Mouse (Mus musculus) erythroblast, embryonic 14.5 days (primary cell): ENCODE measurements around the gene Dbn1. TPM values are rescaled to one million over a fixed set of nuclear protein-coding genes. Genes with fewer than 3 reads are reported as not detected.
A peak's percentile ranks its signal among the peaks of the same experiment; 100 is the strongest.

Source experiments
- H3K27me3 ChIP-seq: 2 replicates; pipeline ENCODE4 v1.6.1; 2012; ENCODE audit warnings: inconsistent platforms; ENCODE audit not compliant: control insufficient read depth
- H3K36me3 ChIP-seq: 2 replicates; pipeline ENCODE4 v1.6.1; 2012; ENCODE audit warnings: mild to moderate bottlenecking, inconsistent platforms; ENCODE audit not compliant: control insufficient read depth
- H3K4me1 ChIP-seq: 2 replicates; pipeline ENCODE4 v1.6.1; 2012; ENCODE audit warnings: inconsistent platforms; ENCODE audit not compliant: control insufficient read depth
- H3K4me3 ChIP-seq: replicated peaks from 2 replicates; pipeline ENCODE3; 2012; ENCODE audit warnings: moderate library complexity, mild to moderate bottlenecking, inconsistent platforms
- H3K9me3 ChIP-seq: 2 replicates; pipeline ENCODE4 v1.6.1; 2012; ENCODE audit warnings: low read length, inconsistent platforms, mixed read lengths; ENCODE audit not compliant: control insufficient read depth
- GATA1 ChIP-seq: IDR thresholded peaks from 2 replicates; pipeline ENCODE4 v1.6.1; 2012; ENCODE audit warnings: low read length, inconsistent platforms, mixed read lengths
- TAL1 ChIP-seq: IDR thresholded peaks from 3 replicates; pipeline ENCODE4 v1.6.1; 2012; ENCODE audit warnings: low read length, inconsistent platforms, mixed read lengths
- polyA plus RNA-seq: library from polyadenylated mRNA; stranded (reverse); fragments of >175 nt; gene quantifications from 2 replicates; pipeline ENCODE4 v1.2.3, GENCODE M21; 2012

Gene Dbn1
- polyA plus RNA-seq, 1 experiment: 0.06 TPM

DNA sequence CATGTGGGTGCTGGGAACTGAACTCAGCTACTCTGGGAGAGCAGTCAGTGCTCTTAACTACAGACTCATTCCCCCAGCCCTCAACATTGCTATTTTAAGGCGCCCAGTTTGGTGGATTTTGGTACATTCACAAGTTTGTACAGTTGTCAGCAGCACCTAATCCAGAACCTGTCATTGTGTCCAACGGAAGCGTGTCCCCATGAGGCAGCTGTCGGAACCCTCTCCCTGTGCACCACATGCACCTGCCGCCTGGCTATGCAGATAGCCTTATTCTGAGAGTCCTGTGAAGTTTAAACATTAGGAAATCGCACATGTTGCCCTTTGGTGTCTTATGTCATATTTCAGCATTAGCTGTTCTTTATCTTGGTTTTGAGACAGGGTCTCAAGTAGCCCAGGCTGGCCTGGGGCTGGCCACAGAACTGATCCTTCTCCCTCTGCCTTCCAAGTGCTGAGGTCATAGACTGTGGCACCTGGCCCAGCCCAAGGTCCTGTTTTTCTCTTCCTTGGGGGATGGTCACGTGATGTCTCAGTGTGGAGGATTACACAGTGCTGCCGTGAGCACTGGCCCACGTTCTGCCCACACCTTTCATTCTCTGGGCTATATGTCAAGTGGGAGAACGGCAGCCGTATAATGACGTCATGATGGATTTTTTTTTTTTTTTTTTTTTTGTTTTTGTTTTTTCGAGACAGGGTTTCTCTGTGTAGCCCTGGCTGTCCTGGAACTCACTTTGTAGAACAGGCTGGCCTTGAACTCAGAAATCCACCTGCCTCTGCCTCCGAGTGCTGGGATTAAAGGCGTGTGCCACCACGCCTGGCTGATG lies 38.0 kb upstream of the Dbn1 start:
- Histone ChIP-seq H3K4me3 (no peak overlapping the region), H3K36me3 (peaks cover 19% of the 10 kb centered on the region), H3K9me3 (no peaks in the 10 kb centered on the region), H3K4me1 (peaks cover 29% of the 10 kb centered on the region), H3K27me3 (no peaks in the 10 kb centered on the region)
- TF ChIP-seq GATA1 (no peak), TAL1 (no peak)

- H3K4me3 ChIP-seq: no peak overlapping the region
- peaks cover 7% of the 10 kb centered on the region for H3K27me3 ChIP-seq
- peaks cover under 1% of the 10 kb centered on the region for H3K36me3 ChIP-seq
- H3K9me3 ChIP-seq: peaks cover 5% of the 10 kb centered on the region; the same call in 1 of the 2 replicates
- H3K4me1 ChIP-seq: peaks cover 20% of the 10 kb centered on the region
- TF ChIP-seq TAL1: no peak
- TF ChIP-seq GATA1: no peak
These were observed 36.2 kb upstream of the Dbn1 start for GRCm38 (mm10) chr13:55523951-55524600.

DNA sequence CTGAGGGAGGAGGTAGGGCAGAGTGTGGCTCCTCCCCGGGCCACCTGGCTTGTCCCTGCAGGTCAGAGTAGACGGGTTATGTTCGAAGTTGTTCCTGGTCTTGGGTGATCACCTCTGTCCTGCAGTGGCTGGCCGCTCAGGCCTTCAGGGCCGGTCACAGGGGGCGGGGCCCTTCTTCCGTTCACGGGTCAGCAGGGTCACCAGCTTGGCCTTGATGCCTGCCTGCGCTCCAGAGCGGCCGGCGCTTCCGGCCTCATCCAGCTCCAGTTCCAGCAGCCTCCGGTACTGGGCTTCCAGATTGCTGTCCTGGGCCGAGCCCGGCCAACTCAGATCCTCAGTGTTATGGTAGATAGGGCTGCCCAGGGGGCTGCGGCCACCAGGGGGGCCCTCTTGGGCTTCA lies 35.4 kb upstream of the Dbn1 start:
- peaks cover 12% of the 10 kb centered on the region for H3K4me1 ChIP-seq
- H3K4me3 ChIP-seq: no peak overlapping the region
- H3K9me3 ChIP-seq: peaks cover 5% of the 10 kb centered on the region; the same call in 1 of the 2 replicates
- no peaks in the 10 kb centered on the region for H3K36me3 ChIP-seq
- H3K27me3 ChIP-seq: peaks cover 7% of the 10 kb centered on the region
- TF ChIP-seq GATA1 (no peak), TAL1 (no peak)

DNA sequence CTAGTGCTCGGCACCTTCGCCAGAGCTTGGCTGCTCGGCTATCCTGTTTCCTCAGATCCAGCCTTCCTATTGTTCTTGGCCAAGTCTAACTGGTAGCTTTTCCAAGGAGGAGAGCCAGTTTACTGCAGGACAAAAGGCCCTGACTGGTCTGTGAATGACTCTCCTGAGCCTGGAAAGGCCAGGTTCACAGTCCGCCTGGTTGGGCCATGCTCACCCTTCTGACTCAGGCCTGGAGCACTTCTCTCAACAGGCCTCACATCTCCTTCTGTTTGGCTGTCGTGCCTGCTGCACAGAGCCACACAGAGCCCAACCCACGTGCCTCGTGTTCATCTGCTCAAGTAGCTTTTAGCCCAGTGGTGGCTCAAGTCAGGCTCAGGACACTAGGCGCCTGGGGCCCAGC lies 34.8 kb upstream of the Dbn1 start:
- Histone ChIP-seq H3K4me1 (peaks cover 7% of the 10 kb centered on the region), H3K36me3 (no peaks in the 10 kb centered on the region), H3K9me3 (peaks cover 5% of the 10 kb centered on the region; the same call in 1 of the 2 replicates), H3K4me3 (no peak overlapping the region), H3K27me3 (peaks cover 9% of the 10 kb centered on the region)
- no peak for TF ChIP-seq TAL1
- TF ChIP-seq GATA1: no peak

GRCm38 (mm10) chr13:55519606-55520005 lies 31.7 kb upstream of the Dbn1 start:
- peaks cover 13% of the 10 kb centered on the region for H3K27me3 ChIP-seq
- H3K4me1 ChIP-seq: no peaks in the 10 kb centered on the region
- no peak overlapping the region for H3K4me3 ChIP-seq
- TF ChIP-seq GATA1 (no peak), TAL1 (no peak)
- H3K36me3 ChIP-seq: no peaks in the 10 kb centered on the region
- peaks cover 5% of the 10 kb centered on the region; the same call in 1 of the 2 replicates for H3K9me3 ChIP-seq

GRCm38 (mm10) chr13:55516955-55517354 lies 29.0 kb upstream of the Dbn1 start:
- H3K4me1 ChIP-seq: peaks cover 21% of the 10 kb centered on the region
- H3K9me3 ChIP-seq: peaks cover 5% of the 10 kb centered on the region; the same call in 1 of the 2 replicates
- peaks cover 26% of the 10 kb centered on the region for H3K27me3 ChIP-seq
- no peak for TF ChIP-seq TAL1
- no peak for TF ChIP-seq GATA1
- H3K4me3 ChIP-seq: no peak overlapping the region
- H3K36me3 ChIP-seq: no peaks in the 10 kb centered on the region

- H3K4me1 ChIP-seq: peaks cover 39% of the 10 kb centered on the region
- peak overlapping the region; percentile 81 for H3K4me3 ChIP-seq
- H3K36me3 ChIP-seq: peaks cover 2% of the 10 kb centered on the region; the same call in 1 of the 2 replicates
- no peaks in the 10 kb centered on the region for H3K9me3 ChIP-seq
- H3K27me3 ChIP-seq: peaks cover 19% of the 10 kb centered on the region
- TF ChIP-seq TAL1 (no peak), GATA1 (no peak)
These were observed 25.9 kb upstream of the Dbn1 start for GRCm38 (mm10) chr13:55513828-55514227.

DNA sequence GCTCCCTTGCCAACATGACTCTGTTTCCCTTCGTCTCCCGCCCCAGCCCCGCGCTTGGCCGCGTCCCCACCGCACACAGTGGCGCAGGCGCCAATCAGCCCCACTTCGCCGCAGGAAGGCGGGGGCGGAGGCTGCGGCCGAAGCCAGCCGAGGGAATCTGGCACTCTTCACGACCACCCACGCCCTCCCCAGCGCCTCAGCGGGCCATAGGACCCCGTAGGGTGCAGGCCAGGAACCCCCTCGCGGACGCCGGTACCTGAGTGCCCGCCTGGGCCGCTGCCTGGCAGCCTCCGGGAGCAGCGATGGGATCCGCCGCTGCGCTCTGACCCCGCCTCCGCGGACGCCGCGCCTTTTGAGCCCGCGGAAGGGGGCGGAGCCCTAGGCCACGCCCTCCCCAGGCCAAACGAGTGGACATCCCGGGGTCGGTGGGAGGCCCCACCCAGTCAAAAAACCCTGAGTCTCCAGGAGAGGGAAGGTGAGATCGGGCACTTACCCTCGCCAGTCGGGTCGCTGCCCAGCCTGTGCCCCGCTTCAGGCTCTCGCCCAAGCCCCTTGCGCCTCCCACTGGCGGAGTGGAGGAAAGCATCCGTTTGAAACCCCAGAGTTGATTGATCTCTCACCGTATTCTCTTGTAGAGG lies 25.3 kb upstream of the Dbn1 start, which contains the start of gene Pdlim7:
Gene Pdlim7, minus strand, starts transcription at position 566 of the 638 bp plus-strand sequence.
- peaks cover 39% of the 10 kb centered on the region for H3K4me1 ChIP-seq

More for the DNA sequence above, 25.3 kb upstream of the Dbn1 start, which contains the start of gene Pdlim7:
- Histone ChIP-seq H3K9me3 (no peaks in the 10 kb centered on the region), H3K27me3 (peaks cover 19% of the 10 kb centered on the region), H3K36me3 (peaks cover 7% of the 10 kb centered on the region; the same call in 1 of the 2 replicates), H3K4me3 (peak within 1 kb of the TSS; percentile 81)
- TF ChIP-seq TAL1 (no peak), GATA1 (no peak)
